Mouse (Mus musculus) spleen, adult 2 months (tissue): ENCODE measurements around the gene Prim1.

Experiments used
- CTCF ChIP-seq: fragments of 200-500 bp; IDR thresholded peaks from 2 replicates; pipeline ENCODE4 v1.5.1; 2011; ENCODE audit warnings: mild to moderate bottlenecking, inconsistent platforms; ENCODE audit not compliant: insufficient read depth, insufficient read length, insufficient replicate concordance; ENCODE audit errors: extremely low read depth
- POLR2A ChIP-seq: fragments of 200-500 bp; IDR thresholded peaks from 2 replicates; pipeline ENCODE4 v1.6.1; 2011; ENCODE audit warnings: low read depth, low read length, inconsistent platforms

- TF ChIP-seq POLR2A (no peak), CTCF (no peak)
Observed at GRCm38 (mm10) chr10:128059207-128059981, 44.4 kb downstream of the Prim1 start.
